Mouse (Mus musculus): ENCODE data around the gene Rere.
"Not testable (repeated sequence)": the region's sequence is repeated elsewhere in the genome, so short reads cannot be mapped to it uniquely, and the experiment has no call there.

The Rere gene

DNA sequence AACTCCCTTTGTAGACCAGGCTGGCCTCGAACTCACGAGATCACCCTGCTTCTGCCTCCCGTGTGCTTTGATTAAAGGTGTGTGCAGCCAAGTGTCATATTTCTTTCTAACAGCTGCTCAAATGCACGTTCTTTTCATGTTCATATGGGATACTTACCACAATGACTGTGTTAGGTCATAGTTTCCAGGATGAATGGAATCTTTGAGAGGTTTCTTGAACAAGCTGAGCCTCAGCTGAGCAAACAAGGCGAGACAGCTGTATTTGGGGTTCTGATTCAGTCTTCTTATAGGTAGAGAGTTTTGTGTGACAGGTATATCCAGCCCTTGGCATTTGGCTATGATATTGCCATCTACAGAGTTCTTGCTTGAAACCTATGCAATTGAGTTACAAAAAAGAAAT is 179.0 kb downstream of the Rere start:
- in situ Hi-C loops (cut with MboI), result loop anchor here (25.0 kb wide), 1 partner anchor 198 kb away; no protein-coding TSS in a partner anchor

GRCm38 (mm10) chr4:150461011-150461410 is 179.6 kb downstream of the Rere start:
- in situ Hi-C loops (cut with MboI), result loop anchor here (25.0 kb wide), 1 partner anchor 199 kb away; no protein-coding TSS in a partner anchor

DNA sequence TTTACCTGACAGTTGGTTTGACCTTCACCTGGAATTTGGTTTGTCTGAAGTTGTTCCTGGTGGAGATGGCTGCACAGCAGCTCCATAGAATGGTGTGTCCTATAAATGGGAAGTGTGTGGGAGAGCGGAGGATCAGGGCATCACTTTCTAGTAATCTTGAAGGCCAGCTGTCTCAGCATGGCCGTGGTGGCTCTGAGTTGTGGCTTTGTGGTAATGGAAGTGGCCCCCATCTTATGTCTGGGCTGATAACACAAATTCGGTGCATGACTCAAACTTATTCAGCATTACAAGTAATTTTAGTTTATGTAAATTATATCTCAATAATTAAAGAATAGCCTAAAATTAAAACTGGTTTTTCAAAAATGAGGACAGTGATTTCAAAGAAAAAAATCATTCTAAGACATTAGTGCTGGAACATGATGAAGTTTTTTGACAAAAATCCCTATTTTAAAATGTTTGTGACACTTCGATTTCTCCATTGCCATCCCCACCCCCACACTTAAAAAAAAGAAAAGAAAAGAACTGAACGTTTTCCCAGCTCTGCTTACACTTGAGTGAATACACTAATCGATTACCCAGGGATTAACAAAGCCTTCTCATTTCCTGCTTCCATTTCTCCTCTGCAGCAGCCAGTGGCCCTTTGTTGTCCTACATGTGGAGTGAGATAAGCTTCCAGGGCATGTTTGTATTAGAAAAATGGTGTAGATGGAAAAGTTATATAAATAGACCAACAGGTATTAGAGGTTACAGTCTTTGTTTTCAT is 180.2 kb downstream of the Rere start:
- in situ Hi-C loops (cut with MboI), result loop anchor here (25.0 kb wide), 1 partner anchor 199 kb away; no protein-coding TSS in a partner anchor

DNA sequence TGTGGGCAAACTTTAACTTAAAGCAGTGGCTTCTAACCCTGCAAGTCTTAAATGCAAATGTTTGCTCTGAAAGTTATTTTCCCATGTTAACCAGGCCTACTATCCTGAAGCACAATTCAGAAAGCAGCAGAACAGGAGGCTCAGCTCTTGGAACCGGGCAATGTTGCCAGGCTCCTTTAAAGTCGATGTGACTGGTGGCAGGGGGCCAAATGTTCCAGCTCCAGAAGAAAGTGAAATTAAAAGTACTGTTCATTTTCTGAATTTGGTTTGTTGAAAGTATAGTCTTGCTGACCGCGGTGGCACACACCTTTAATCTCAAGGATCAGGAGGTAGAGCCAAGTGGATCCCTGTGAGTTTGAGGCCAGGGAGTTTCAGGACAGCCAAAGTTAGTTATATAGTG is 180.9 kb downstream of the Rere start:
- in situ Hi-C loops (cut with MboI), result loop anchor here (25.0 kb wide), 1 partner anchor 200 kb away; no protein-coding TSS in a partner anchor

DNA sequence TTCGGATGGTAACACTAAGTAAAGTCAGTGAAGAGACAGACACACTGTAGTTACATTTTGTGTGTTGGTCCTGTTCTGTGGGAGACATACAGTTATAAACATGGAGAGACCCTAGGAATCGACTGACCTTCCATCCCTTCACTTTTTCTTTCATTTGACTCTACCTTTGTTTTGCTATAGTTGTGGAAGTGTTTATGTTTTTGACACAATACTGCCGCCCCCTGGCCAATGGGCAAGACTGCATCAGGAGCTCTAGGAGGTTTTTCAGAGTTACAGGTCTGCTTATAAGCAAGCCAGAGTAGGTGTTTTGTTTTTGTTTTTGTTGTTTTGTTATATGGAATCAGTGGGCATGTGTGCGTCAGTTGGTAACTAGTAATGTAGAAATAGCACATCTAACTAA is 184.3 kb downstream of the Rere start:
- in situ Hi-C loops (cut with MboI), result loop anchor here (25.0 kb wide), 1 partner anchor 203 kb away; no protein-coding TSS in a partner anchor

DNA sequence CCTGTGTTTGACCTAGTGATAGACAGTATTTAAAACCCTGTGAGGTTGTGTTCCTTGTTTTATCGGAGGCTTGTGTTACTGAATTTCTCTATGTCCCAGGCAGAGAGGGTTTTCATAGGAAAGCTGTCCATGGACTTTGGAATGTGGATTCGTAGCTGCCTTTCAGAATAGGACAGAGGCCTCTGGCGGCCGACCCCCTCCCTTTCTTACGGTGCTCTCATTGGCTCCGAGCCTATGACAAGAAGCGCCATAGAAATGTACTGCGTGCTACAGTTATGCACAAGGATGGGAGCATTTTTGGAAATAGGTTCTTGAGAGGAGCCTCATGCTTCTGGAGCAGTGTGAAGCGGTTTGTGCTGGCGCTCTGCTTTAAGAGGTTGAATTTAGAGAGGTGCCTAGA is 187.8 kb downstream of the Rere start:
- in situ Hi-C loops (cut with MboI), result loop anchor here (25.0 kb wide), 1 partner anchor 207 kb away; no protein-coding TSS in a partner anchor

- in situ Hi-C loops (cut with MboI), result loop anchor here (25.0 kb wide), 1 partner anchor 208 kb away; no protein-coding TSS in a partner anchor
Observed at GRCm38 (mm10) chr4:150470674-150471328, 189.4 kb downstream of the Rere start.

DNA sequence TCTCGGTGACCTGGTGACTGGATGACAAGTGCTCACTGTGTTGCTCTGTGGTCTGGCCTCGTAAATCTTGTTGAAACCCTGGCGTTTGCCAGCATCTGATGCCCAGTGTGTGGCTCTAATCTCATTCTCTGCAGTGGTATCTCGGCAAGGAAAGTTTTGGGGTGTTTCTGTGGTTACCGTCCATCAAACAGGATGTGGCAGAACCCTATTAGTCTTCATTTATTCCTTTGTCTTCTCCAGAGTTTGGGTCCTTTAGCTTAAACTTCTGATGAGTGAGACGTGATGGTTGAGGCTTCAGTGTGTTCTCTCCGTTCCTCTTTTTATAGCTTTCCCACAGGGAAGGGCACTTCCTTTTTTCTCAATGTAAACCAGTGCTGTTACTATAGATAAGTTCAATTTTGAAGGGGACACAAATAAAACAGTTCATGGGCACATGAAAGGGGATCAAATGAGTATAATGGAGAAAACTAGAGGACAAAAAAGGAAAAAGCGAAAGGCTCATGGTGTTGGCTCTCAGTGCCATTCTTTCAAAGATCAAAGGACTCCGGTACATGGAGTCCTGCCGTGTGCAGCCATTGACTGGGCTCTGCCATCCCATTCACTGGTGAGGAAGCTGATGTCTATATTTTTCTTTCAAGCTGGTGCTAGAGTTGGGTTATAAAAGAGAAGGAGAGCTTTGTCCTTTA is 191.4 kb downstream of the Rere start:
- in situ Hi-C loops (cut with MboI), result loop anchor here (25.0 kb wide), 1 partner anchor 211 kb away; no protein-coding TSS in a partner anchor

- in situ Hi-C loops (cut with MboI), result loop anchor here (25.0 kb wide), 1 partner anchor 211 kb away; no protein-coding TSS in a partner anchor
Observed at GRCm38 (mm10) chr4:150473437-150474070, 192.1 kb downstream of the Rere start.

DNA sequence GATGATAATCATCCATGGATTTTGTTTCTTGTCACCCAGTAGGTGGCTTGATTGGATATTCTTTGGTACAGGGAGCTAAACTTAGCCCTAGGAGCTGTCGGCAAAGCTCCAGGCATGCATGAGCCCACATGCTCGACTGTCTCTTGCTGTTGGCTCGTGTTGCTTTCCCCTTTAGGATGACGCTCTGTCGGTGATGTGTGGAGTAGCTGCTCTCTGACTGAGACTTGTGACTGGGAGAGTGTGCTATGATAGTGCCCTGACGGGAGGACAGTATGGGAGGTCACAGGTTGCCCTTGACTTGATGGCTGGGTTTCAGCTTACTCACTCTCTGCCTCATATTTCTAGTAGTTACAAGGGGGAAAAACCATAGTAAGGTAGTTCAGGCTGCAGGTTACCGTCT is 192.6 kb downstream of the Rere start:
- in situ Hi-C loops (cut with MboI), result loop anchor here (25.0 kb wide), 1 partner anchor 212 kb away; no protein-coding TSS in a partner anchor

GRCm38 (mm10) chr4:150476258-150476657 is 194.8 kb downstream of the Rere start:
- in situ Hi-C loops (cut with MboI), result no loop called here

DNA sequence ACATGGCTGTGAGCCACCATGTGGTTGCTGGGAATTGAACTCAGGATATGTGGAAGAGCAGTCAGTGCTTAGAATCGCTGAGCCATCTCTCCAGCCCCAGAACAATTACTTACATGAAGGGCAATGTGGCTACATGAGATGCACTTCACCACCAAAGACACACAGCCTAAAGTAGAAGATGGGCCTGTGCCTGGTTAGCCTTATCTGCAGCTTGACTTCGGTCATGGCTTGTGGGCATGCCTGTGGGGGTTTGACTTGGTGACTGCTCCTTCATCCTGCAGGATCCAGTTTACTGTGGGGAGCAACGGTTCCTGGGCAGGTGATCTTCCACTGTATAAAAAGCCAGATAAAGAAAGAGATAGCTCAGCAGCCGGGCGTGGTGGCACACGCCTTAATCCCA is 196.6 kb downstream of the Rere start:
- in situ Hi-C loops (cut with MboI), result no loop called here

- in situ Hi-C loops (cut with MboI), result not testable (repeated sequence)
Observed at GRCm38 (mm10) chr4:150483081-150483480, 201.6 kb downstream of the Rere start.

GRCm38 (mm10) chr4:150486097-150486496 is 204.7 kb downstream of the Rere start:
- in situ Hi-C loops (cut with MboI), result no loop called here

GRCm38 (mm10) chr4:150487109-150487508 is 205.7 kb downstream of the Rere start:
- in situ Hi-C loops (cut with MboI), result no loop called here

GRCm38 (mm10) chr4:150488096-150488748 is 206.8 kb downstream of the Rere start:
- in situ Hi-C loops (cut with MboI), result no loop called here

DNA sequence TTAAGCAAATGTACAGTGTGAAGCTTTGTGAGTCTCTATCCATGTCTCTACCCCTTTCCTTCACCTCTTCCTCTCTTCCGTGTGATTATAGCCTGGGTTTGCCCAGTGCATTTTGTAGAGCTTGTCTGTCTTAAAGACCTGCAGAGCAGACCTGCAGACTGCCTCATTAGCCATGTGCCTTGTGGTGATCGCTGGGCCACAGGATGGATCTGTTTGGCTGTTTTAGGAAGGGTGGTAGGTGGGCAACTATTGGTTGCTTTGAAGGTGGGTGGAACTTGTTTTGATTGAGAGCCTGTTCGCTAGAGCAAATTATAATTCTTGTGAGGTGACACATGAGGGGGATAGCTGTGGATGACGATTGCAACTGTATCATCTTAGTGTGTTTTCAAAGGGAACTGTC is 207.3 kb downstream of the Rere start:
- in situ Hi-C loops (cut with MboI), result no loop called here

DNA sequence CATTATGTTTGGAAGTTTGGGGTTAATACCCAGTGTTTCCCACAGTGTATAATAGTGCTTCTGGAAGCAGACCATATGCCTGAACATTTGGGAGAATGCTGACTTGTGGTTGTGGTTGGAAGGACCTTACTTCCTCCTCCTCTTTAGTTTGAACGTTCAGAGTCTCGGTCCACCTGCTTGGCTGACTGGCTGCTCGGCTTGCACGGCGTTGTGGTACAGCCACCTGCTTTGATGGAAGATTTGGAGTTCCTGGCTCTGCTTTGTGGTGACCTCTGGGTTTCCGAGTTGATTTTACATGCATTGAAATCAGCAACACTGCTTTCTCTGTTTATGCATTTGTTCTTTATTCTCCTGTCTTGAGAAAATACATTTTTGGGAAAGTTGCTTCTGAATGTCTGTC is 208.6 kb downstream of the Rere start:
- in situ Hi-C loops (cut with MboI), result no loop called here

DNA sequence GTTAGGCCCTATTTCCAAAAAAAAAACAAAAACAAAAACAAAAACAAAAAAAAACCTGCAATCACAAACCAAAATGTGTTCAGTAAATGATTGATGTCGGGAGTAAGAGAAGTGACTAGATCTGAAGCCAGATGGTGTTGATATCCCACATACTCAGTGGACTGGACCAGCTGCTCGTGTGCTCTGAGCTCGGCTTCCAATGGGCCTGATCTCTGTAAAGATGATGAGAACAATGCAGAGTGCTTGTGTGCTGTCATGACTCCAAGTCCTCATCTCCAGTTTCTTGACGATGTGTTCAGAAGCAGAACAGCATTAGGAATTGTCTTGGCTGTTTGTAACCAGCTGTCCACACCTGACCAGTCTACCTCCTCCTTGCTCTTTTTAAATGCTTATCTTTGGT is 210.3 kb downstream of the Rere start:
- in situ Hi-C loops (cut with MboI), result no loop called here

- in situ Hi-C loops (cut with MboI), result no loop called here
Observed at GRCm38 (mm10) chr4:150493258-150493937, 212.0 kb downstream of the Rere start.

DNA sequence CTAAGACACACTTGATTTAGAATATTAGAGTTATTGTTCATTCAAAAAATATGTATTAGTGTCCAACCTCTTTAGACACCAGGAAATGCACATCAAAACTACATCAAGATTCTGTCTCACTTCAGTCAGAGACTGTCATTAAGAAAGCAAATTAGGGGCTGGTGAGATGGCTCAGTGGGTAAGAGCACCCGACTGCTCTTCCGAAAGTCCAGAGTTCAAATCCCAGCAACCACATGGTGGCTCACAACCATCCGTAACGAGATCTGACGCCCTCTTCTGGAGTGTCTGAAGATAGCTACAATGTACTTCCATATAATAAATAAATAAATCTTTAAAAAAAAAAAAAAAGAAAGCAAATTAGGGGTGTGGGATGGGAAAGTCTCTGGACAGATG is 212.5 kb downstream of the Rere start:
- in situ Hi-C loops (cut with MboI), result not testable (repeated sequence)
